Mouse (Mus musculus) kidney, adult 2 months (tissue): Measurements from ENCODE around the gene Nudt17.

Experiments used
- CTCF ChIP-seq: fragments of 200-500 bp; conservative IDR thresholded peaks from 2 replicates; pipeline ENCODE4 v1.5.1; 2011; ENCODE audit warnings: low read depth, mild to moderate bottlenecking, control low read depth, low read length, moderate library complexity, mixed read lengths; ENCODE audit not compliant: insufficient read depth, insufficient read length
- POLR2A ChIP-seq: fragments of 200-500 bp; IDR thresholded peaks from one replicate; pipeline ENCODE4 v1.6.1; 2011; ENCODE audit warnings: low read depth, low read length, control low read depth

DNA sequence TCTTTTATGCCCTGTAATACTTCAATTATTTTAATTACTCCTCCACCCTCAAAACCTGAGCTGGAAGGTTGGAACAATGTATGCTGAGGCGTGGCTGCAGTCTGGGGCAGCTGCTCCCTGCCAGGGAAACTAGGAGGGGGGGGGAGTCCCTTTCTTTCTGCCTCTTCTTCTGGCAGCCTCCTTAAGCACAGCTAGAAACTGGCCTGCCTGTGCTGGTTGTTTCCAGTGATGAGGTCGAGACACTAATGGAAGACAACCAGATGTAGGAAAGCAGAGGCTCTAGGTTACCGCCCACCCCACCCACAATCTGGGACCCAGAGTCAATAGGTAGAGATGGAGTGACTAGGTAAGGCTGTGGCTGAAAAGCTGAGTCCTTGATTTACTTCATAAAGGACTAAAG lies 32.7 kb downstream of the Nudt17 start:
- no peak for TF ChIP-seq CTCF
- no peak for TF ChIP-seq POLR2A
